Mouse (Mus musculus) frontal cortex, postnatal 10 days (tissue): ENCODE measurements around the gene Vamp3.

ENCODE experiments used
- DNase-seq, 2 experiments: peaks; one replicate each; pipeline ENCODE4 v3.0.0; 2022; ENCODE audit warnings: low spot score in 2 of 2, mixed read lengths in 1 of 2

Gene Vamp3

DNA sequence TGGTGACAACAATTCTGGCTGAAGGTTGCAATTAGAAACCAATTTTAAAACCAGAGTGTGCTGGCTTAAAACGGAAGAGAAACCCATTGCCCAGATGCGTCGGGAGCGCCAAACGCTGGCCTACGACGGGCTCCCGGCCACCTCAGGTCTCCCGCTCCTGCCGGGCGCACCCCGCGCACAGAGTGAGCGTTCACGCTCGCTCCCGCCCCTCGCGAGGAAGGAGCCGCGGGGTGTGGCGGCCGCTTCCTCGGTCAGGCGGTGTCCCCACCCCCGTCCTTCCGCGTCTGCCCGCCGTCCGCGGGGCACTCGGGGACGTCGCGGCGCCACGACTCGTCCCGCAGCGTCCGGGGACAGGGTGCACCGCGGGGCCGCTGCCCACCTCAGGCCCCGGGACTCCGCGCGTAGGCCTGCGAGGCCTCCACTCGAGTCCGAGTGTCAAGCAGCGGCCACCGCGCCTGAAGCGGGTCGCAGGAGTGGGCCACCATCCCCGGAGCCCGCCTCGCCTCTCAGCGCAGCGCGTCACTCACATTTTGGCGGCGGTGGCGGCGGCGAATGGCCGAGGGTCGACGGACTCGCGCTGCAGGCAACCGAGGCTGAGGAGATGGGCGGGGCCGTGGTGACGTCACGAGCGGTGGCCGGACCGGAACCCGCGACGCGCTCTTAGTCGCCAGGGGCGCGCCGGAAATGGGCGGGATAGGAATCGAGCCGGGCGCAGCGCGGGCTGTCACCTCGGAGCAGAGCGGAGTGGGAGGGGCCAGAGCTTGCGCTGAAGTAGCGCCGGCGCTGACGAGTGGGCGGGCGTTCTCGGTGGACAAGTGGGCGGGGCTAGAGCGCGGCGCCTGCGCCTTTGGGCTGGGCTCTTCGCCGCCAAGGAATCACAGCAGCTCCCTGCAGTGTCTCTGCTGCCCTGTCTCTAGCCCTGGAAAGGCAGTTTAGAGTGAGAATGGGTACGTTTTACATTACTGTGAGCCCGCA, at the start of gene Vamp3:
Gene Vamp3, minus strand, starts transcription at position 617 of the 975 bp plus-strand sequence.
- DNase-seq = peak; percentile 97 to 99

DNA sequence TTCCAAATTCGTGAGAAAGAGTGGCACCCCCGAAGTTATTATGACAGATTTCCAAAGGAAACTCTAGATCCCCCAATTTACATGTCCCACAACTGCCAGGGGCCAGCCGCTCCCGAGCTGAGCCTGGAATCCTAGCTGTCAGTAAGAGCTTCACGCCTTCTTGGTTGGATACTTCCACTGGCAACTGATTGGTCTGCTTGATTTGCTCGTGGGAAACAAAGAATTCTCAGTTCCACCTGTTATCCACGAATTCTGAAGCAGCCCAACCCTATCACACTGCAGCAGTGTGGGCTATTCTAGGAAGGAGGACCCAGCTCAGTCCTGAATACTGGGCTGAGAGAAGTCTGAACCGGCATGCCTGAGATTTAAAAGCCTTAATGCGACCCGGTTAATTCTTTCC, 48.7 kb upstream of the Vamp3 start:
- no peak for DNase-seq

DNA sequence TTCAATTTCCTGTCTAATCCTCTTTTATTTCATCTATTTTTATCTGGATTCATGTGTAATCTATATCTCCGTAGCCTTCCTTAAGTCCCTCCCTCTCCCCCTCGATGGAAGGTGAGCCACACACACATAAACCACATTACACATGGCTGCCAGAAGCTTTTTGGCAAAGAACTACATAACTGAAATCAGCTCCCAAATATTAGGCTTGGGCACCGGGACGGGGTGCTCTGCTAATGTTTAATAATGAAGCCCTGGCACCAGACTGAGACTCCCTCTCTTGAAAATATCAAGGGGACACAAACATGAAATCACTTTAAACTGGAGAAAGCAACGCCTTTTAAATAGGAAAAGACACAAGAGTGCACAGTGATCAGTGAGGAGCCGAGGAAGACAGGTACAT, 48.1 kb upstream of the Vamp3 start:
- DNase-seq = no peak

DNA sequence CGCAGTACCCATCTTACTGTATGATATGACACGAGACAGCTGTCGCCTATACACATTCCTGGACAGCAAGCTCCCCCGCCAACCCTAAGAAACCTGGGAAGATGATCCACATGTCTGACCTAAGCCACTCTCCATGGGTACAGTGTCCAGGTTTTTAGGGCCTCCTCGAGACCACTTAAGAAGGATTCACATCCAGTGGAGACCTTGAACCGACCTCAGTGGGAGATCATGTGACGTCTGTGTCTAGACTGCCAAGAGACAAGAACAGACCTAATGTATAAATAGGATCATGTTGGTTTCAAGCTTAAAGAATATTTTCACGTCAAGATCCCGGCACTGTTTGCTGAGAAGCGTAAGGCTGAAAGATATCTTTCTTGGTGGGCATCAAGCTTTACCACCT, 46.4 kb upstream of the Vamp3 start:
- DNase-seq = no peak

DNA sequence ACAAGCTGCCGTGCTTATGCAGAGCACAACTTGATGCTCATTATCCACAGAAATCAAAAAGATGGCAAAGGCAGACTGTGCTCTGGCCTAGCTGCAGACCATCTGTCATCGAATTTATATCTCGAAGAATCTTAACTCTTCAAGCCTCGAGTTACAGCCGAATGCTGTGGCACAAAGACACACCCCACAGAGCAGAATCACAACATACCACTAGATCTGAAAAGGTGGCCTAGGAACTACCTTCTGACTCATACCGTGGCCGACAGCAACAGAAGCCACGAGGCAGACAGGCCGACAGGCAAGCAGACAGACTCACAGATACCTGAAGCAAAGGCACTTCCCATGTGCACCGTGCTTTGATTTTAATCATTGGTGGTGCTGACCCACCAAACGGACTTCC, 45.9 kb upstream of the Vamp3 start:
- no peak for DNase-seq

DNA sequence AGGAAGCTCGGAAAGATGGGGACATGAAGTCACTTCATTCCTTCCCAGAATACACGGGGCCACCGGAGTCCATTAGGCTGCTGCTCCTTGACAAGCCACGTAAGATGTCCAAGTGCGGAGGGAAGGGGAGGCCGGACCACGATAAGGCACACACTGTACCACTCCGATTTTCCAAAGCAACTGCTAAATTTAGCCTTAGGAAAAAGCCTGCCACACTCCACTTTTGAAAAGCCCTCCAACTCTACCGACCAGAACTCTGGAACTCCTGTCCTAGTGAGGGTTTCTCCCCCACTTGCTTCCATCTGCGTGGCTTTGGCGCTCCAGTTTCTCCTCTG, 39.3 kb upstream of the Vamp3 start:
- no peak for DNase-seq

DNA sequence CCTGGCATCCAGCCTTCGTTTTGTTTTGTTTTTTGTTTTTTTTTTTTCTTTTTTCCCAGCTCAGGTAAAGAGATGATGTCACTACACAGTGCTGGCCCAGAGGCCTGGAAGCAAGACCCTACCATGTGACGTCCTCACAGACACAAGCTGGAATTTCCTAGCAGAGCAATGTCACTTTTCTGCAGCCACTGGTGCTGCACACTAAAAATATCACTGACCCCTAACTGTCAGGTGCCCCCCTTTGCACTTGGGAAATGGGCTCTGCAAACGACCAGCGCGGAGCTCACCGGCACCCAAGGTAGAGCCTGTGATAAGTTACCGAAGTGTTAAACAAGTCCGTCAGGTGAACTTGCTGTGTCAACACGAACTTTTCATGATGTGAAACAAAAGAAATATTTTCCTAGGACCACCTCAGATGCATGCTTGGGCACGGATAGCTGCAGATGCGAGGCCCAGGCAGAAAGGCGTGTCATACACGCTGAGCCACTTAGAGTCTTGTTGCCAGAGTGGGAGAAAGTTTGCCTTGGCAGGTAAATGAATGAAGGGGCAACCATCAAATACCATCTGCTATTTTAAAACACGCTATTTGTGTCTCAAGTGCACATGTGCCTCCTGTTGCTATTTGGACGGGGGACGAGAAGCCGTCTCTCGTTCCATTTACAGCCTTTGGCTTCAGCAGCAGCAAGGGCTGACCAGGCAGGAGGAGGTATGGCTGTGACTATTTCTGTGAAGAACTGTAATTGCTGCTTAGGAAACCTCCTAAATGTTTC, 38.8 kb upstream of the Vamp3 start:
- no peak for DNase-seq

DNA sequence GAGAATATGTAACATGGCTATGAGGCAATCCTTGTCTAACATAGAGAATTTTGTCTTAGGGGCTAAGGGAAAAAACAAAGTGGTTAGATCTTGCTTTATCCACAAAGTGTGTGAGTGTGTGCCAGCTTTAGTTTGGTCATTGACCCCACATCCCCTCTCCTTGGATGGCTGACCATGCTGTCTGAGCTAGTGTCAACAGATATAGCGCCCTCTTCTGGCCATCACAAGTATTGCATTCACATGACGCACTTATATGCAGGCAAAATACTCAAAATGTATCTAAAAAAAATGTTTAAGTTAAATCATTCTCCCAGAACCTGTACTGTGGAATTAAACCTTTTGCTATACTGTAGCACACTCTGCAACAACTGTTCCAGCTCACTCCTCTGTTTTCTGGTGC, 37.4 kb upstream of the Vamp3 start:
- no peak for DNase-seq

DNA sequence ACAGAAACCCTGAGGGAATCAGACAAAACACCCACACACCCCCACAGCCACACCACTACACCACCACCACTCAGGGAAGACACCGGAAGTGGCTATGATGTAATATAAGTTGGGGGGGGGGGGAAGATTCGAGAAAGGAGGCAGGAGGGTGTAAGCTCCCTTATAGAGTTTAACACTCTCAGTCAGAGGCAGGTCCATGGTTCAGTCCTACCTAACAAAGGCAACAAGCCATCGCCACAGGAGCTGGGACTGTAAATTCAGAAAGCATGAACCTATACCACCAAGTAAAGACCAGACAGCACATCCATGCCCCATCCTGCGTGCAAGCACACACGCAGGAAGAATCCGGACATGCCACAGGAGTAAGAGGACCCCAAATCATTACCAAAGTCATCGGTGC, 31.5 kb upstream of the Vamp3 start, which contains the start of gene Gm13090:
Gene Gm13090, plus strand, starts transcription at position 301 of the 400 bp plus-strand sequence.
- no peak for DNase-seq

DNA sequence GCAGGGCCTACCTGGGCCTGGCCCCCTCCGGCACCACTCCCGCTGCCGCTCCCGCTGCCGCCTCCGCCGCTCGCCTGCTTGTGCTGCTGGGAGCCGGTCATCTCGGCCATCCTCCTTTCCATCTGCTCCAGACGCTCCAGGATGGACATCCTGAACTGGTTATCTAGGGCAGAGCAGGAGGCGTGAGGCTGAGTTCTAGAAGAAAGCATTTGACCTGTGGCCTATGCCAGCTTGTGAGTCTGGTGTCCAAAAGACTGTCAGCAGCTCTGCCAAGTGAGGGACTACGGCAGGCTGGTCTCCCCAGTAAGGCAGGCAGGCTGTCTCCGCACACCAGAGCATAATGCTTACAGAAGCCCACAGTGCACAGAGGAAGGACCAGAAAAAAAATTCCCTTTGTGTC, 31.1 kb upstream of the Vamp3 start:
- DNase-seq = no peak

DNA sequence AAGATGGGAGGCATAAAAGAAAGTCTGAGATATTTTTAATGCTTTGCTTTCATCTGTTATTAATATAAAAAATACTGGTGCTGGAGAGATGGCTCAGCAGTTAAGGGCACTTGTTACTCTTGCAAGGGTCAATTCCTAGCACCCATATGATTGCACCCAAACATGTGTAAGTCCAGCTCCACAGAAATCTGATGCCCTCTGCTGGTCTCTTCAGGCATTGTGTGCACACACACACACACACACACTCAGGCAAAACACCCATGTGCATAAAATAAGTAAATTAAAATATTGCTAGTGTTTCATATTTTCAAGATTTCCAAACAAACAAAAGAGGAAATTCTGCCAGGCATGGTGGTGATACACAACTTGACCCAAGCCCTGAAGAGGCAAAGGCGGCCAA, 29.6 kb upstream of the Vamp3 start:
- no peak for DNase-seq

DNA sequence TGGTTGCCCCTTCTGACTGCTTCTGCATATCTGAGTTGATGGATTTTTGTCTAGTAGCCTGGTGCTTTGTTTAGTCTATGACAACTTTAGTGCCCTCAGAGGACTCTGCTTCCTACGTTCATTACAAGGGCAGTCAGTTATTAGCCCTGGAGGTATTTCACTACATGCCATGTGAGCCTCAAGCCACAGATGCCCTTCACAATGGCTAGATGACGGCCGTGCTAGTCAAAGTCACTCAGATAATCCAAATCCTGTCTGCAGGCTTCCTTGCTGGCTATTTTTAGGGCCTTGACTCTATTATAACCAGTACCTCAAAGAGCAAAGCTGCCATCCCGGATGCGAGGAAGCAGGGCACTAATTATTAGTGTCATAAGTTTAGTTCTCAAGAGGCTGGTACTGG, 25.3 kb upstream of the Vamp3 start:
- DNase-seq = no peak

DNA sequence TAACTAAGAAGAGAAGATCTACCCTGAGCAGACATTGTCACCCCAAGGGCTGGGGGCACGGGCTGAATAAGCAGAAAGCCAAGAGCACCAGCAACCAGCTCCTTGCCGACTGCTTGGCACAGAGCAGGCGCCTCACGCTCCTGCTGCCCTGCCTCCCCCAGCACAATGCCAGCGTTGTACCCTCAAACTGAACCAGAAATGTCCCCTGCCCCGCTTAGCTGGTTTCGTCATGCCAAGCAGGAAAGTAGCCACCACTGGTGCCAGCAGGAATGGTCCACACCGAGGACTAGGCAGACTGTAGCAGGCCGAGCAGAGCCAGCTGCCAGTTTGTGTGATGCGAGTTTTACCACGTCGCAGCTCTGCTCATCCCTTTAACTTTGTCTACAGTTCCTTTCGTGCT, 24.2 kb upstream of the Vamp3 start:
- DNase-seq = no peak

DNA sequence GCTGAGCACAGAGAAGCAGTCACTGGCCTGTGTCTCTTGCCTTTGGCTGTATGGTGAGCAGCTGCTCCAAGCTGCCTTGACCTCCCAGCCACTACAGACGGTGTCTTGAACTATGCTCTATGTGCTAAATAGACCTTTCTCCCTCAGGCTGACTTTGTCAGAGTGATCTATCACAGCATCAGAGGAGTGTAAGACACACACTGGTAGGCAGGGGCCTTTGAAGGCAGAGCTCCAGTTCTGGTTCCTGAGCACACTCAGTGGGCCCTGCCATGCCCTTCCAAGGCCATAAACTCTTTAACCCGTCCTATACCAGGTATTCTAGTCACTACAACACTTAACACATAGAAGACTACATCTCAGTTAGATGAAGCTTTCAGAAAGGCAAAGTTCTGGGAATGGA, 23.6 kb upstream of the Vamp3 start:
- no peak for DNase-seq

DNA sequence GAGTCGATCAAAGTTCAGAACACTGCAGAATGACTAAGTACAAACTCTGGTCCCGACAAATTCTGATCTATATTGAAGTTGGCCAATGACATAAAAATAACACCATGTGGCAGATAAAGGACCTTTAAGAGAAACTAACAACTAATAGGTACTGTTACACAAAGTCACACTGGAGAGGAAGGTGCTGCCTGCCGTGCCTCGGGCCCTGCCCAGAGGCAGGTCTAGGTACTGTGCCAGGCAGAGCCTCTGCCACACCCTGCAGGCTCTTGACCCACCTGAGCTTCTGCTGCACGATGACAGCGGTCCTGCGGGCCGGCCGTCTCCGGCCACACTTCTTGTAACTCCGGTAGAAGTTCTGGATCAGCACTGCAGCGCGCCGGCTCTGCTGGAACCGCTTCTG, 17.1 kb upstream of the Vamp3 start:
- no peak for DNase-seq

DNA sequence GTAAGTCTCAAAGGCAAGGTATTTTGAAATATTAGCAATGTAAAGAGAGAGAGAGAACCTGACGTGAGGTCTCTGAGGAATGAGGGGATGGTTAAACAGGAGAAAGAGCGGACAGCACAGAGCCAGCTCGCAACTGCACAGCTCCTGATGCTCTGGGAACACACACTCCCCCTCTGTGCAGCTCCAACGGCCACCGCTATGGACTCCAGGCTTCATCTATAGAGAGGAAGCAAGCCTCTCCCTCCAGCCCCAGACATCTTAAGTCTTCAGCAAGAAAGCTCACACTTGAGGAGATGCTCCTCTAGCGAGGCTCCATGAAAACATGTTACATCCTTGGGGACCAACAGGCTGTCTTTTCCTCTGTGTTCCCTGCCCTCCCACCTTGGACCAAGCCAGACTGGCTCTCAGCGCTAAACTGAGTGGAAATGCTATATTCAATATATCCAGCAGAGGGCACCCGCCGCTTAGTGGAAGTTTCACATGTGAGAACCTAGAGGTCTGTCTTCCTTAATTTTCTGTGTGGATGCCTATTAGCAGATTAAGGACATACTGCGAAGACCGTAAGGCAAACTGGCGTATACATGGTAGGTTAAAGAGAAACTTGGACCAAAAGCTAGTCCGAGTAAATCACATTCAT, 15.5 kb upstream of the Vamp3 start:
- DNase-seq = peak in 1 of 2 experiments; percentile 74

DNA sequence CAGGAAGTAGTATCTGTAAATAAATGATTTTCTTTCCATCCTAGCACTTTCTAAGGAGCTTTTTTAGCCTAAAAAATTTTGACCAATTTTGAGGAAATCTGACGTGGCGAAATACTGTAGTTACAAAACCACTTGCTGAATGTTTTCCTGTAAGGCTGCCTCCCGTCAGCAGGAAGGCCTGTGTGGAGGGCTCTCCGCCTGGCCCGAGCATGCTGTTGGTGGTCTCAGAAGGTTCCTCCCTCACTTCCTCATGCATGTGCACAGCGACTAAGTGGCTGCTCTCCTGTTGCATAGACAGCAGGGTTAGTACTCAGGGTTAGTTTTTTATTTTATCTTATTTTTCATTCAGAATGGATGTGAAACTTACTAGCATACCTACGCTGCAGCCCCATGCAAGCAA, 13.2 kb upstream of the Vamp3 start:
- no peak for DNase-seq

DNA sequence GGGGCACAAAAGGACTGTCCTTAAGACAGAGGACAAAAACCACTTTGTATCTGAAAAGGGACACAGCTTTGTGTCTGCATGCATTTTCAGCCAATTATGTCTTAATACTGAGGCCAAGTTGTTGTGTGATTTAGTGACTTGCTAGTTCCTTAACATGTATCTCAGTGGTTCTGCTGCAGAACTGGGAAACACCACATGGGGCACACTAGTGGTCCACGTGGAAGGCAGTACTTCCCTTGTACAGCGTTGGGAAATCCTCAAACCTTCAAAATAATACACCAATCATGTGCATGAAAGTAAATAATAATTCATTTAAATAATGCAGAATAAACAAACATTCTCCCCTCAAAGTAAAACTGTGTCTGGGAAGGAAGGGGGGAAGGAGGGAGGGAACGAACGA, 11.0 kb upstream of the Vamp3 start:
- DNase-seq = no peak

DNA sequence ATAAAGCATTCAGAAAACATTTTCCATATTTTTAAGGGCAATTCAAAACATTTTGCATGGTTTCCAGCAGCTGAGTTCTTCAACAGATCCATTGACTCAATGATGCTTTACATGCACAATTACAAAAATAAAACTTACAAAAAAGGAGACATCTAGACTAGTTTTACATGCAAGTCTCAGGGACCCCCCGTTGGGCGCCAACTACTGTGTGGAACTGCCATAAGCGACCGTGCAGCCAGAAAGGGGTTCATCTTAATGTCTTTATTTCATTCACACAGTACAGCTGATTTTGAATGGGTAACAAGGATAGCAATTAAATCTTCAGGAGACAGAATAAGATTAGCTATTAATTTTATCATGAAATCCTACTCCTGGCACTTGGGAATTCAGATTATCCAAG, 1.8 kb upstream of the Vamp3 start:
- no peak for DNase-seq

DNA sequence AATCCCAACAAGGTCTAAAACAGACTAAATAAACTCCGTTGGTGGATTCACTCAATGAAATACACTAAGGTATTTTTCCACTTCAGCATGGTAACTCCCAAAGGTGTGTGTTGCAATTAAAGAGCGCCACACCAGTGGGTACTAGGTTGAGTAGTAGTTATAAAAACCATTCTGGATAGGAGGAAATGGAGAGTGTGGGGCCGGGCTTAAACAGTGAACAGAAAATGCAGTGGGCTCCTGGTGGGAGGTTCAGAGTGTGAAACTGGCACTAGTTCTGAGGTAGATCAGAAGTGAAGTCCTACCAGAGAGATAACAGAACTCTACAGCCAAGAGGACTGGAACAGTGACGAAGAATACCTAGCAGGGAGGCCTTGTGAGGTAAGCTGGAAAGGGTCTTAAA, 871 bp upstream of the Vamp3 start:
- DNase-seq = no peak

DNA sequence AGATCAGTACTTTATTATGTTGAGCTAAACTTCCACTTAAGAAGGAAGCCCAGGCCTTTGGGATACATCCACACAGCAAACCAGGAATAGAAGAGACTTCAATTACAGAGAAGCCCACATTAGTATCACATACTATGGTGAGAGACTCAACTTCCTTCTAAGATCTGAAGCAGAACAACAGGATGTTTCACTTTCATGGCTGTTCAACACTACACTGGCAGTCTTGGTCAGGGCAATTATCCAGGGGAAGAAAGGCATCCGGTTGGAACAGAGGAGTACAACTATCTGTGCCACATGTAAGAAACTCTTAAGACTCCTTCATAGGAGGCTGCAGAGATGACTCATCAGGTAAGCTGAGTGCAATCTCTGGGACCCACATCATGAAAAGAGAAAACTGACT, 6.6 kb downstream of the Vamp3 start:
- no peak for DNase-seq

DNA sequence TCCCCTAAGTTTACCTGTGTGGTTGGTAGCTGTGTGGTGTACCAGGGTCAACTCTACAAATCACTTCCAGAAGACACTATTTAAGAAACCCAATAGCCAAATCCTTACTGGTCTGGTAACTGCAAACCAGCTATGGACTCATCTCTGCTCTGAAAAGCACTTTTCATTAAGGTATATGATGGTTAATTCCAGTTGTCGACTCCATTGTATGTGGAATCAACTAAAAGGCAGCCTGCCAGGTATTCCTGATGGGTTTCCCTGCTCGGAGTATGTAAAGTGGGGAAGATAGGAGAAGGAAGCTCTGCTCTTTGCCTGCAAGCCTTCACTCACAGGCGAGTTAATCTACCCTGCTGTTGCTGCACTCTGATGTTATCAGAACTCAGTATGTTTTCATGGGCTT, 11.2 kb downstream of the Vamp3 start:
- DNase-seq = no peak
